Mouse (Mus musculus) stomach, embryonic 15.5 days (tissue): ENCODE data around the gene Mrps7. TPM values are rescaled to one million over a fixed set of nuclear protein-coding genes. Genes with fewer than 3 reads are reported as not detected.

Experiments used
- ATAC-seq: fragments of 200-750 bp; cut with Nextera tagmentation; 2 replicates; pipeline ENCODE4 v1.8.0; 2017; ENCODE audit warnings: low read depth, moderate number of reproducible peaks, moderate TSS enrichment; ENCODE audit not compliant: insufficient read depth, low FRiP score
- H3K27ac ChIP-seq: fragments of 300-500 bp; sonication (generic); 2 replicates; pipeline ENCODE4 v1.5.1; 2015; ENCODE audit warnings: mild to moderate bottlenecking, inconsistent platforms
- H3K27me3 ChIP-seq: fragments of 300-500 bp; sonication (generic); replicated peaks from 2 replicates; pipeline ENCODE4 v1.6.1; 2015; ENCODE audit warnings: inconsistent platforms
- H3K36me3 ChIP-seq: fragments of 300-500 bp; sonication (generic); 2 replicates; pipeline ENCODE4 v1.6.1; 2015; ENCODE audit warnings: inconsistent platforms
- H3K4me1 ChIP-seq: fragments of 300-500 bp; sonication (generic); 2 replicates; pipeline ENCODE4 v1.6.1; 2015; ENCODE audit warnings: inconsistent platforms
- H3K4me2 ChIP-seq: fragments of 300-500 bp; sonication (generic); 2 replicates; pipeline ENCODE4 v1.6.1; 2015; ENCODE audit warnings: mild to moderate bottlenecking, inconsistent platforms
- H3K4me3 ChIP-seq: fragments of 300-500 bp; sonication (generic); replicated peaks from 2 replicates; pipeline ENCODE4 v1.5.1; 2015; ENCODE audit warnings: inconsistent platforms
- H3K9ac ChIP-seq: fragments of 300-500 bp; sonication (generic); 2 replicates; pipeline ENCODE4 v1.6.1; 2015; ENCODE audit warnings: inconsistent platforms
- H3K9me3 ChIP-seq: fragments of 300-500 bp; sonication (generic); 2 replicates; pipeline ENCODE4 v1.6.1; 2016; ENCODE audit warnings: inconsistent platforms
- WGBS: fragments of 180-500 bp; shearing (Covaris S2); methylation state at CpG from one replicate; pipeline ENCODE4 v1.1.7; 2015; 5-methylcytosine and 5-hydroxymethylcytosine counted together
- polyA plus RNA-seq: library from polyadenylated mRNA; unstranded; fragments of >200 nt; fragmentation: Nextera tagmentation; extraction: Ambion mirVana; gene quantifications from 2 replicates; pipeline ENCODE4 v1.2.1, GENCODE M21; 2015

The Mrps7 gene
- polyA plus RNA-seq, 1 experiment from 2014 or later = 81.7 TPM

DNA sequence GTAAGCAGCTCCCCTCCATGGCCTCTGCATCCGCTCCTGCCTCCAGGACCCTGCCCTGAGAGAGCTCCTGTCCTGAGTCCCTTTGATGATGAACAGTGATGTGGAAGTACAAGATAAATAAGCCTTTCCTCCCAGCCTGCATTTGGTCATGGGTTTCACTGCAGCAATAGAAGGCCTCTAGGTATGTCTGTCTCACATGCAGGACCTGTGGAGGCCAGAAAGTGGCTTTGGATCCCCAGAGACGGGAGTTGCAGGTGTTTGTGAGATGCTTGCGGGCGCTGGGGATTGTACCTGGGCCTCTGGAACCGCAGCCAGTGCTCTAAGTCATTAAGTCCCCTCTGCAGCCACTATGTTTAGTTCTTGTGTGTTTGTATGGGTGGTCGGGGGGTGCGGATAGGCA lies 16.2 kb downstream of the Mrps7 start:
- 0 out of 2 replicates have a peak, but pooled peaks cover 6% of the 10 kb centered on the region for H3K4me1 ChIP-seq
- no peak for ATAC-seq

DNA sequence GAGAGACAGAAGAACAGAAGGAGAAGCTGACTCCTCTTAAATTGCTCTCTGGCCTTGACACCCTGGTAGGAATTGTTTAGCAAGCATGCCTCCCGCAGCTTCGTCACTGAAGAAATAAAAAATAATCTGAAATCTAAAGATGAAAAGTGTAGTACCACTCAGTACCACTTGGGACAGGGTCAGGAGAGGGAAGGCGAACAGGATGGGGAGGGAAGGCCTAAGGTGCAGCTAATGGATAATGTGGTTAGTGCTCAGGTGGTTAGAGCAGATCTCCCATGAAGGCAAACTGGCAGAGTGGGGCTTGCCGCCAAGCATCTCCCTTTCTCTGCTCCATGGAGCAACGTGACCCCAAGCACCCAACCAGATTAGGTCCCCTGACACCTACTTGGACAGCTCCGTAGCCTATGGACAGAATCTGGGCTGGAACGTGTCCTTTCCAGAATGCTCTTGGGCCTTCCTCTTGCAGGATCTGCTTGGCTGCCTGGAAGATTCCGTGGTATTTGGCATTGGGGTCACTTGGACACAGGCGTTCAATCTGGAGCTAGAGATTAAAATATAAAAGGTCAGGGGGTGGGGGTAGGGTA lies 19.9 kb downstream of the Mrps7 start:
- no peaks in the 10 kb centered on the region for H3K27me3 ChIP-seq
- no peak overlapping the region for H3K4me3 ChIP-seq
- ATAC-seq = no peak
- H3K36me3 ChIP-seq = peaks cover 4% of the 10 kb centered on the region; the same call in 1 of the 2 replicates
- 75% methylated on average over 9 of the region's 9 CpGs for WGBS
- H3K4me2 ChIP-seq = no peak overlapping the region
- H3K9ac ChIP-seq = no peak overlapping the region
- no peak overlapping the region for H3K27ac ChIP-seq
- H3K4me1 ChIP-seq = peaks cover 3% of the 10 kb centered on the region; the same call in 1 of the 2 replicates
- H3K9me3 ChIP-seq = no peaks in the 10 kb centered on the region

More for the DNA sequence above, 16.2 kb downstream of the Mrps7 start:
- no peaks in the 10 kb centered on the region for H3K9me3 ChIP-seq
- no peaks in the 10 kb centered on the region for H3K27me3 ChIP-seq
- H3K36me3 ChIP-seq = peaks cover 9% of the 10 kb centered on the region
- WGBS = 90% methylated on average over 7 of the region's 7 CpGs
- H3K27ac ChIP-seq = no peak overlapping the region
- no peak overlapping the region for H3K4me2 ChIP-seq
- no peak overlapping the region for H3K4me3 ChIP-seq
- H3K9ac ChIP-seq = no peak overlapping the region

DNA sequence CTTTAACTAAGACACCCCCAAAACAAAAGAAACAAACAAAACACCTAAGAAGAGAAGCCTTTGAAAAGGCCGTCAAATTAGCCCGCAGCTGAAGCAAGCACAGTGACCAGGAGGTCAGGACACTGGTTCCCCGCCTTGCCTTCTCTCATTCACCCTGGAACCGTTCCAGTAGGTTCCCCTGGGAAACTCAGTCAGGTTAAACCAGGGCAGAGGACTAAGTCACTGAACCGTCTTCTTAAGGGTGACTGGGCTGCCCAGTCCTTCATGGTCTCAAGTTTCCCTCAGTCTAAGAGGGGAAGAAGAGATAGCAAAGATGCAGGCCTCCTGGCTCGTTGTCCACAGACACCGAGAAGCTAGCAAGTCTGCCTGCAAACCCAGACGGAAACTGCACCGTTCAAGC lies 22.2 kb downstream of the Mrps7 start:
- Histone ChIP-seq H3K4me1 (peaks cover 3% of the 10 kb centered on the region; the same call in 1 of the 2 replicates), H3K36me3 (peaks cover 4% of the 10 kb centered on the region; the same call in 1 of the 2 replicates), H3K27me3 (no peaks in the 10 kb centered on the region), H3K4me2 (no peak overlapping the region), H3K9me3 (no peaks in the 10 kb centered on the region), H3K9ac (no peak overlapping the region), H3K27ac (no peak overlapping the region), H3K4me3 (no peak overlapping the region)
- ATAC-seq = no peak
- 76% methylated on average over 9 of the region's 9 CpGs for WGBS

DNA sequence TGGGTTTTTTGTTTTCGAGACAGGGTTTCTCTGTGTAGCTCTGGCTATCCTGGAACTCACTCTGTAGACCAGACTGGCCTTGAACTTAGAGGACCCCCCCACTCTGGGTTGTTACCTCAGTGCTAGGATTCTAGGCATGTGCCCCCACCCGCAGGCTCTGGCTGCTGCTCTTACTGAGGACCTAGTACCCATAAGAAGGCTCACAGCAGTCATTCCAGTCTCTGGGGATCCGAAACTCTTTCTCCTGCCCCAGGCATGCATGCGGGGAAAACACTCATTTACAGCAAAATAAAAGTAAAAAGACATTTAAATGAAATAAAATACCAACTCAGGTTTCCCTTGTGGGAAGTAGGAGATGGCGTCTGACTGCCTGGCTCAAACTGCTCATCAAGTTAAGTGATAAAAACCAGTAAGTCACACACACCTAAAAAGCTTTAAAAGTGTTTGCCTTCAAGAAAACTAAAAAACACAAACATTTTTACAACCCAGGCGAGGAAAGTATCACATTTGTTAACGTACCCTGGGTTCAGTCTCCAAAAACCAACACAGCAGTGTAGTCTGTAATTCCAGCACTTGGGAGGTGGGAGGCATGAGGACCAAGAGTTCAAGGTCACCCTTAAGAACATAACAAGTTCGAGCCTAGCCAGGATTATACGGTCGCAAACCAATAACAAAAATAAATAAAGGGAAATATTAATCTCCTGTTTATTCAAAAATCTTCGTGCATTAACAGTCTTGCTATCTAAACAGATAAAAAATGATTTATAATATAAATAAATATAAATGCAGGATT lies 23.3 kb downstream of the Mrps7 start:
- H3K36me3 ChIP-seq = peaks cover 4% of the 10 kb centered on the region; the same call in 1 of the 2 replicates
- peak overlapping the region; percentile 60 for H3K9ac ChIP-seq
- H3K4me3 ChIP-seq = peak overlapping the region; percentile 81
- H3K4me1 ChIP-seq = peaks cover 3% of the 10 kb centered on the region; the same call in 1 of the 2 replicates
- no peaks in the 10 kb centered on the region for H3K9me3 ChIP-seq
- no peaks in the 10 kb centered on the region for H3K27me3 ChIP-seq
- ATAC-seq = no peak
- H3K4me2 ChIP-seq = peak overlapping the region; percentile 94
- 44% methylated on average over 11 of the region's 11 CpGs for WGBS
- H3K27ac ChIP-seq = no peak overlapping the region

DNA sequence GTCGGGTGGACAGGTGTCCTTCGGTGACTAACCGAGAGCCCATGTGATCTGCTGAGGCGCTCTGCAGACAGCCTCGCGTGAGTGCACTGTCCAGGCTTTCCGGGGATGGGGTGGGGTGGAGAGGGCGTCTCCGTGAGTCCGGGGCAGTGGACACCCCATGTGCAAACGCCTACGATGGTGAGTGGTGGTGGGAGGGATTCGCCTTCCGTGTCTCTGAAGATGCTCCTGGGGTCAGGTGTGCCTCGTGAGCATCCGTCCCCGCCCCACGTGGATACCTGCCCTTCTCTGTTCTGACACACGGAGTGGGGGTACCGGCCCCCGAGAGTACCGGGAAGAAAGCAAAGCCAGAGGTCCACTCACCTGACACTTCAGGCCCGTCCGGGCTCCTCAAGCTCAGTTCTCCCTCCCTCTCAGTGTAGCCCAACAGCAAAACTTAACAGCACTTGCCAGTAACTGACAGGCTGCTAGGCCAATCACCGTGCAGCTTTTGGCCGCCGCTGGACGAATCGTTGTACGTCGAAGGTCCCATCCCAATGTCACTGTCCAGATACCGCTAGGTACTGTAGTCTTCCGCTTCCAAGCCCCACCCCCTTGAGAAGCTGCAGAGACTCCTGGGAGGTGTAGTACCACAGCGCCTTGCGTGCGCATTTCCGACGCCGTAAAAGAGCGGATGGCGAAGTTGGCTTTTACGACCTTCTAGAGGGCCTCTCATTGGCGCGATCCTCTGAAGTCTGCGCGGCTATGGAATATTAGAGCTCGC lies 24.2 kb downstream of the Mrps7 start, which contains the start of gene Slc25a19:
Gene Slc25a19 (minus strand): TSS at position 591 of the 760 bp plus-strand sequence.
- H3K4me2 ChIP-seq = peak within 1 kb of the TSS; percentile 94
- H3K9me3 ChIP-seq = no peaks in the 10 kb centered on the region
- under 1% methylated on average over 47 of the region's 47 CpGs for WGBS
- H3K4me3 ChIP-seq = peak within 1 kb of the TSS; percentile 81
- H3K27me3 ChIP-seq = no peaks in the 10 kb centered on the region
- peak within 1 kb of the TSS; percentile 54 for H3K27ac ChIP-seq
- peaks cover 3% of the 10 kb centered on the region; the same call in 1 of the 2 replicates for H3K4me1 ChIP-seq
- H3K9ac ChIP-seq = peak within 1 kb of the TSS; percentile 60
- no peaks in the 10 kb centered on the region for H3K36me3 ChIP-seq
- ATAC-seq = peak; percentile 100

DNA sequence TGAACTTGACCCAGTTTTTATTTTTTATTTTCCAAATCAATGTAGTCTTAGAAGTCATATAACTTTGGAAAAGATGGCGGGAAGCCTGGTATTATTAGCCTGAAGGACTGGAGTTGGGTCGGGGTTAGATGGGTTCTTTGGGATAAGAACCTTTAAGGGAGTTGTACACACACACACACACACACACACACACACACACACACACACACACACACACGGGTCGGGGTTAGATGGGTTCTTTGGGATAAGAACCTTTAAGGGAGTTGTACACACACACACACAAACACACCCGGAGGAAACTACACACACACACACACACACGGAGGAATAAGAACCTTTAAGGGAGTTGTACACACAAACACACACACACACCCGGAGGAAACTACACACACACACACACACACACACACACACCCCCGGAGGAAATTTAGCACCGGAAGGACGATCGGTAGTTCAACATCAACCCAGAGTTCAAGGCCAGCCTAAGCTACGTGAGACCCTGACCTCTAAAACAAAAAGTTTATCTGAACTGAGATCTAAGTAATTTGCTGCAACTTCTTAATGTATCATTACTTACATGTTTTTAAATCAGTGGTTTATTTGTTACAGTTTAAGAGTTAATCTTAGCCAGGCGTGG lies 24.9 kb downstream of the Mrps7 start:
- Histone ChIP-seq H3K36me3 (no peaks in the 10 kb centered on the region), H3K27ac (no peak overlapping the region; the same call in 1 of the 2 replicates), H3K4me2 (peak overlapping the region; percentile 48), H3K9ac (no peak overlapping the region), H3K4me3 (peak overlapping the region; percentile 81), H3K27me3 (no peaks in the 10 kb centered on the region), H3K9me3 (no peaks in the 10 kb centered on the region), H3K4me1 (peaks cover 3% of the 10 kb centered on the region; the same call in 1 of the 2 replicates)
- ATAC-seq = no peak
- 45% methylated on average over 13 of the region's 13 CpGs for WGBS

DNA sequence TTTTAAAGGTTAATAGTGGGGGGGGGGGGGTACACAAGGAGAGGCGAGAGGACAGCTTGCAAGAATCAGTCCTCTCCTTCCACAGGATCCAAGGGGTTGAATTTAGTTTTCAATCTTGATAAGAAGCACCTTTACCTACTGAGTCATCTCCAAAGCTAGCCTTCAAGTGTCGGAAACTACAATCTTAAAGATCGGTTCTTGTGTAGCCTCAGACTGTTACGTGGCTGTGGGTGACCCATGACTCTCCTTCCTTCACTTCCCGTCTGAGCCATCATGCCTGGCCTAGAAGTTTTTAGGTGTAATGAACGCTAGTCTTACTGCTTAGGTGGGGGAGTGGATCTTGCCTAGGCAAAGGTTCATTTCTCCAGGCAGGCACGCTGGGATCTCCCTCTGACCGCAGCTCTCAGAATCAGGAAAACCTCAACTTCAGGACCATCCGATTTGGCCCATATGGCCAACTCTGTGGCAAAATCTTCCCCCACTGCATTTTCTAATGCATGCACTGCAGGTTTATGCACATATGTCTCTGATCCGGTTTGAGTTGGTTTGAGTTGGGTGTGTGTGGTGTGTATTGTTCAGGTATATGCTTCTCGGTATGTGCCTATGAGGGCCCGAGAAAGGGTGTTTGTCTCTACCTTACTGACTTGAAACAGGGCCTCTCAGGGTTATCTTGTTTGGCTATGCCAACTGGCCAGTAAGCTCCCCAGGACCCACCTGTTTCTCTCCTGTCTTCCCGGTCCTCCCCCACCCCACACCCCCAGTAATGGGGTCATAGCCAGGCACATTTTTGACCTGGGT lies 26.2 kb downstream of the Mrps7 start:
- no peaks in the 10 kb centered on the region for H3K27me3 ChIP-seq
- no peak overlapping the region for H3K9ac ChIP-seq
- H3K36me3 ChIP-seq = no peaks in the 10 kb centered on the region
- 83% methylated on average over 13 of the region's 13 CpGs for WGBS
- no peak overlapping the region for H3K4me3 ChIP-seq
- no peak overlapping the region for H3K4me2 ChIP-seq
- ATAC-seq = no peak
- H3K27ac ChIP-seq = peak overlapping the region; percentile 17; the same call in 1 of the 2 replicates
- peaks cover 5% of the 10 kb centered on the region; the same call in 1 of the 2 replicates for H3K4me1 ChIP-seq
- no peaks in the 10 kb centered on the region for H3K9me3 ChIP-seq

DNA sequence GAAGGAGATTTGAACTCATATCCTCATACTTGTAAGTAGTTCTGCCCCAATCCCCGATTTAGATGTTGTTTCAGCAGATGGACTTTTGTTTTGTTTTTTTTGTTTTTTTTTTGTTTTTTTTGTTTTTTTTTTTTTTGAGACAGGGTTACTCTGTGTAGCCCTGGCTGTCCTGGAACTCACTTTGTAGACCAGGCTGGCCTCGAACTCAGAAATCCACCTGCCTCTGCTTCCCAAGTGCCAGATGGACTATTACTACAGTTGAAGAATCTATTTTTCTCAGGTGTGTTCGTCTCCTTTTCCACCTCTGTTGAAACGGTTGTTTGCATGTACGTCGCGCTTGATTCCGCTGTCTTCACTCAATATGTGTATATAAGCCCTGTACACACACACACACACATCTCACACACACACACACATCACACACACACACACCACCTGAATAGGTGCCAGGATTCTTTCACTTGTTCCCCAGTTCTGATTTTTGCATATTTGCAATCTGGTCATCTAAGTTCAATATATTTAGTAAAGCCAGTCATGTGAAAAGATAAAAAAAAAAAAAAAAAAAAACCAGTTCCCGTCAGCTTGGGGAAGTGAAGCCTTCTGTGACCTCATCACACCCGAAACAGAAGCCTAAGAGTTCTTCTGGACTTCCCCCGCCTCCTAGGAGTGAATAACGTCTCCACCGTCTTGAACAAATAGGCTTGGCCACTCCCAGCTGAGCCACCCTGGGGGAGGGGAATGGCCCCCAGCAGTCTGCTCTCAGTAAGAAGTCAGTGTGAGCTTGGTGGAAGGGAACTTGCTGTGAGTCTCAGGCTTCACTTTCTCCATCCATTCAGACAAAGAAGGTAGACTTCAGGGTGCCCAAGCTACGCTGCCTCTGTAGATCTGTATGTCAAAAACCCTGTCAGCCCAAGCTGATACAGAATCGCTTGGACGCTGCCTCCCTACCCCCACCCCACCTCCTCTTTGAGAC lies 27.1 kb downstream of the Mrps7 start:
- Histone ChIP-seq H3K36me3 (no peaks in the 10 kb centered on the region), H3K4me1 (peaks cover 5% of the 10 kb centered on the region; the same call in 1 of the 2 replicates), H3K9me3 (no peaks in the 10 kb centered on the region), H3K27ac (peak overlapping the region; percentile 72), H3K9ac (no peak overlapping the region), H3K27me3 (no peaks in the 10 kb centered on the region), H3K4me2 (0 out of 2 replicates have a peak overlapping the region, but pooled peaks have one; percentile 3), H3K4me3 (0 out of 2 replicates have a peak overlapping the region, but pooled peaks have one; percentile 10)
- no peak for ATAC-seq
- WGBS = 37% methylated on average over 16 of the region's 16 CpGs

DNA sequence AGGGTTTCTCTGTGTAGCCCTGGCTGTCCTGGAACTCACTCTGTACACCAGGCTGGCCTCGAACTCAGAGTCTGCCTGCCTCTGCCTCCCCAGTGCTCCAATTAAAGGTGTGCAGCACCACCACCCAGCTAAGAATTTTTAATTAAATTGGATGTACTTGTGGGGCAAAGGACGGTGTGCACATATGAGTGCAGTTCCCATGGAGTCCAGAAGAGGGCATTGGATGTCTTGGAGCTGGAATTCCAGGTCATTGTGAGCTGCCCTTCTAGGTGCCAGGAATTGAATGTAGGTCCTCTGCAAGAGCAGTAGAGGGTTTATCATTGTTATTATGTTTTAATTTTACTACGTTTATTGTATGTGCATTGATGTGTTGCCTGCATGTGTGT lies 27.8 kb downstream of the Mrps7 start:
- H3K4me3 ChIP-seq = no peak overlapping the region
- peak overlapping the region; percentile 72 for H3K27ac ChIP-seq
- WGBS = 25% methylated on average over 3 of the region's 3 CpGs

DNA sequence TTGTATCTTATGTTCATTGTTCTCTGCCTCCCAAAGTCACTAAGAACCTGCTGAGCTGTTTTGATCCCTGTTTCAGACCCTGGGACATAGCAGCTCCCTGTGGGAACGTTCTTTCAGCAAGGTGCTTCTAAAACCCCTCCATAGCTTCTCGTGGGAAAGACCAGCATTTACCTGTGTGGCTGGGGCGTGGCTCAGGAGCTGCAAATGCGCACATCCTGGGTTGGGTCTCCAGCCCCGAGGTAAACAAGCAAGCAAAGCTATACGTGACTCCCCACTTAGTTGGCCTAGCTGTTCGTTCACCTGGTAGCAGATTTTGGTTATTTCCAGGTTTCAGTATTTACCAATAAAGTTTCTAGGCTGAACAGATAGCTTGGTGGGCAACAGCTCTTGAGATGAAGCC lies 28.5 kb downstream of the Mrps7 start:
- 70% methylated on average over 7 of the region's 7 CpGs for WGBS
- H3K9ac ChIP-seq = no peak overlapping the region
- H3K4me2 ChIP-seq = no peak overlapping the region
- no peaks in the 10 kb centered on the region for H3K27me3 ChIP-seq
- H3K4me3 ChIP-seq = no peak overlapping the region
- H3K4me1 ChIP-seq = peaks cover 5% of the 10 kb centered on the region; the same call in 1 of the 2 replicates
- no peak overlapping the region for H3K27ac ChIP-seq
- H3K9me3 ChIP-seq = no peaks in the 10 kb centered on the region
- no peaks in the 10 kb centered on the region for H3K36me3 ChIP-seq
- no peak for ATAC-seq

More for the DNA sequence above, 27.8 kb downstream of the Mrps7 start:
- Histone ChIP-seq H3K36me3 (no peaks in the 10 kb centered on the region), H3K4me2 (0 out of 2 replicates have a peak overlapping the region, but pooled peaks have one; percentile 3), H3K9ac (no peak overlapping the region), H3K4me1 (peaks cover 5% of the 10 kb centered on the region; the same call in 1 of the 2 replicates), H3K27me3 (no peaks in the 10 kb centered on the region), H3K9me3 (no peaks in the 10 kb centered on the region)
- no peak for ATAC-seq
